Mouse (Mus musculus): Measurements from ENCODE around the gene Amz2.
"Not testable (repeated sequence)": the region's sequence is repeated elsewhere in the genome, so short reads cannot be mapped to it uniquely, and the experiment has no call there.

Gene Amz2

DNA sequence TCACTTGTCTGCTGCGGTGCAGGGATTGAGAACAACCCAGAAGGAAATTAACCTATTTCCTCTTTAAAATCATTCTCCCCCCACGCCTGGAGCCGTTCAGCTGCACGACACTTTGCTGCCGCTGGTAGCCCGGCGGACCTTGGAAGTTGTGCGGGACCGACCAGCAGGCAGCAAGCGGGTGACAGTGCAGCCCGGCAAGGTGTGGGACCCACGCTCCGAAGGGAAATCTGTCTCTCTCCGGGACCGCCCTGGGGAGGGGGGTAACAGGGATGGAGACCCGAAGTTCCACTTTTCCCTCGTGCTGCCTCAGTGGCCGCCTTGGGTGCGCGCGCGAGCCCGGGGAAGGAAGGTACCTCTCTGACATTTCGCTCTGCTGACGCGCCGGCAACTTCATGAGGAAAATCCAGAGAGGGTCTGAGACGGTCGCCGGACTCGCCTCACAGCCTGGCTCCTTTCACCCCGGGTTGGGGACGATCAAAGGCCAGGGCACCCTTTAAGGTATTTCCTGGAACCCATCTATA is 46.5 kb downstream of the Amz2 start:
- peak; percentile 23 for DNase-seq

DNA sequence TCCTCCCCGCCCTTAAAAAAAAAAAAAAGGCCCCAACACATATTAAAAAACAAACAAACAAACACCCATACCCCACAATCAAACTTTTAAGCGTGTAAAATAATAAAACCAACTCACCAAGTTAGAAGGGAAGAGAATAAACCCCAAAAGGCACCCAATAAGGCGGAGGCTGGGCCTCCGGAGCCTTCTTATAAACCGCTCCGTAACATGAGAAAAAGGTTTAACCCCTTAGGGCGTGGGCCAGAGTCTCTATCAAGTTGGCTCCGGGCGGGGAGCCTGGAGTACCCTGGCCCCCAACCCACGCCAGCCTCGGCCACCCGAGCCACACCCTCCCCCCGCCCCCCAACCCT is 47.0 kb downstream of the Amz2 start:
- no peak for DNase-seq

DNA sequence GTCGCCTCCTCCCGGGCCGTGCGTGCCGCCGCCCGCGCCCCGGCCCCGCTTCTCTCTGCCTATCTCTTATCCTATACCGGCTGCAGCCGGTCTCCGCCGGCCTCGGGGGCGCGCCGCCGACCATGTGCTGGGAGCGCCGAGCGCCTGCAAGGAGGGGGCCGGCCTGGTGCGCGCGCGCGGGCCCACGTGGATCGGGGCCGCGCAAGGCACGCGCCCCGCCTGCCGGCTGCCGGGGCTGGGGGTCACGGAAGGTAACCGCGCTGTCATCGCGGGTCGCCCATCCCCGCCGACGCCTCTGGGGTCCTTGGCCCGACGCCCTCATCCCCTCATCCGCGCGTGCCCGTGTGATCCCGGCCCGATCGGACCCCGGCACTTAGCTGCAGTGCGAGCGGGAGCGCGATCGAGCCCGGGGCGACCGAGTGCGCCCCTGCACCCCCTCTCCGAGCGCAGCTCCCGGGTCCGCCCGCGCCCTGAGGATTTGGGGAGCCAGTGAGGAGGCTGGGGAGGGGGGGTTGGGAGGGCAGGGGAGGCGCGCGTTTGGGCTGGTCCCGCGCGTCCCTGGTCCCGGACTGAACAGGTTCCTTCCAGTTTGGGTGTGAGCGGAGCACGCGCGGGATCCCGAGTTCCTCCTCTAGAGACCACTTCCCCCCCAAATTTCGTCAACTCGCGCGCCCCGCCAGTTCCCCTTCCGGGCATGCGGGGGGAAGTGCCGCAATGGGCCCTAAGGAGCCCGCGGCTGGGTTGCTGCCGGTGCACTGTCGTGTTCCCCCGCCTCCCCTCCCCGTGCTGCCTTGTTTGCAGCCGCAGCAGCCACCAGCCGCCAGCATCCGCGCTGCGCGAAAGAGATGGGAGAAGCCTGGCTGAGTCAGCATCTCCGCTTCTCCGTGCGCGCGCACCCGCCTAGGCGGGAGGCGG is 47.7 kb downstream of the Amz2 start, which contains the start of the genes Arsg and Slc16a6:
Gene Arsg, plus strand, starts transcription at position 204 of the 915 bp plus-strand sequence.
Gene Slc16a6, minus strand, starts transcription at position 428 of the 915 bp plus-strand sequence.
- peak; percentile 84 for DNase-seq

DNA sequence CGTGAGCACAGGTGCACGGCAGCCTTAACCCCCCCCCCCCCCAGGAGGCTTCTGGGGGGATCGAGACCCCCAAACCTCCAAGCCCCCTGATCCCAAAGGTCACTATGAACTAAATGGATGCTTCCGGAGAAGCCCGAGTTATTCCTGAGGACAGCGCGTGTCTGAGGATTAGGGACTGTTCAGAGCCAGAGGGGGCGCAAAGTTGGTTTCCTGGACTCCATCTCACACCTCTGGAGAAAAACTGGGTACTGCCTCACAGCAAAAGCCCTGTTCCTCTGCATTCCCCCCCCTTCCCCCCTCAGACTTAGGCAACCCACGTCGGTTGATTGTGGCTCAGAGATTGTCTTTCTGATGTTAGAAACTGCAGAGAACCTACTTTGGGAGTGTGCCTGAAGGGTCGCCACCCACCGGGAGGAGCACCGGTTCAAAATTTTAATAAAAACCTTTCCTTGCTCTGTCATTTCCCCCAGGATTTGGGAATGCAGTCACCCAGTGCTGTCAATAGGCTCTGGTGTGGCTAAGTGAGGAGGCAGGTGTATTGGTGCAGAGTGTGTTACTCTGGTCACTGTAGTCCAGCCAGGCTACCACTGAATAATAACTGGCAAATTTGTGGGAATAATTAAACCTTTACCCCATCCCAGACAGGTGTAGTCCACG is 48.5 kb downstream of the Amz2 start:
- no peak for DNase-seq

GRCm38 (mm10) chr11:109474836-109475235 is 49.1 kb downstream of the Amz2 start:
- no peak for DNase-seq

DNA sequence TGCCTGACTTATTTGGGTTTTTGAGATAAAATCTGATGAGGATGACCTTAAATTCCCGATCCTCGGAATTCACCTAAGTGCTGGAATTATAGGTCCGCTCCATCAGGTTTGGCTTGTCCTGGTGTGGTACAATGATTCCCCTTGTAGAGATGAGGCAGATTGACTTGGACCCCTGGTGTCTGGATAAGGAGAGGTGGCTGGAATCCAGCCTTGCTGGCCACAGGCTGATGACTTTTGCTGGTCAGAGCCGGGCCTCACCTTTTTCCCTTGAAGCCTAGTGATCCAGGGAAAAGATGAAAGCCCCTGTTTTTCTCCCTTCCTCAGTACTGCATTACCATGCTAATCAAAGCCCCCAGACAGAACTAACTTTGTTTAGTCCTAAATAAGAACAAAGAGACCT is 50.0 kb downstream of the Amz2 start:
- DNase-seq = no peak

GRCm38 (mm10) chr11:109476241-109476640 is 50.5 kb downstream of the Amz2 start:
- no peak for DNase-seq

GRCm38 (mm10) chr11:109476653-109477052 is 50.9 kb downstream of the Amz2 start:
- no peak for DNase-seq

- DNase-seq = no peak
Measured at GRCm38 (mm10) chr11:109477606-109478380, 52.0 kb downstream of the Amz2 start.

DNA sequence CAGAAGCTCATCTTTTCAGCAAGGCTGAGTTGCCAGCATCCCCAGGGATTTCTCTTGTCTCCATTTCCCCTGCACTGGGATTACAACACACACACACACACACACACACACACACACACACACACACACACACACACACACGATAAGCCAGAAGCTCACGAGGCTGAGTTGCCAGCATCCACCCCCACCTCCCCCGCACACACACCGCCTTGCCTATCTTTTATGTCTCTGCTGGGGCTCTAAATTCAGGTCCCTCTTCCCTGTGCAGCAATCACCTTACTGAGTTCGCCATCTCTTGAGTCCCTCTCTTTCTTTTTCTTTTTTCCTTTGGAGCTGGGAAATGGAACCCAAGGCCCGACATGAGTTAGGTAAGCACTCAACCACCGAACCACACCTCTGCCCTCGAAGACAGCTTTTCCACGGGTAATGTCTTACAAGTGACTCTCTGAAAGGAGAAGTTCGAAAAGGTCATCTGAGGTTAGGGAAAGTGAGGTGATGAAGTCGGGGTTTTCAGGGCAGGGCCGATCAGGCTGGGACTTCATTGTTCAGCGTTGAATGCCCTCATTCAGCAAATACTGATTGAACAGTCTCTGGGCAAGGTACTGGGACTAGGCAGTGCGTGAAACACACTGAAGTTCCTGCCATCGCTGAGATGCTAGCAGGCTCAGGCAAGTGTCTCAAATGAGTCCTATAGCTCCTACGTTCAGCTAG is 54.0 kb downstream of the Amz2 start:
- no peak for DNase-seq

GRCm38 (mm10) chr11:109480440-109480839 is 54.7 kb downstream of the Amz2 start:
- DNase-seq = no peak

GRCm38 (mm10) chr11:109485398-109486045 is 59.8 kb downstream of the Amz2 start:
- peak; percentile 22 for DNase-seq

DNA sequence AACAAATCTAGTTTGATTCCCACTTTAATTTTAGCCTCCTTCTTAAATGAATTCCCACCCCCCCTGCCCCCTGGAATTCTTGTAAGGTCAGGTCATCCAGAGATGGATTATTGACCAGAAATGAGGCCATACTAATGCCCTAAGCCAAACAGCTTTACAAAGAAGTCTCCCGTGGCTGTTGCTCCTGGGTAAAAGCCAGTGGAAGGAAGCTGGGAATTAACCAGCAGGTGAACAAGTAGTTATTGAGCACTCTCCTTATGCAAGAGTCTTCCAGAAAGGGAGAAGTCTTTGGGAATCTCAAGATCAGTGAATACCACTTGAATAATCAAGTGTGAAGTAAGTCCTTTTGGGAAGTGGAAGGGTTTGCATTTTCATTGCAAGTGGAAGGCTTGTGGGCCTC is 61.4 kb downstream of the Amz2 start:
- DNase-seq = no peak

DNA sequence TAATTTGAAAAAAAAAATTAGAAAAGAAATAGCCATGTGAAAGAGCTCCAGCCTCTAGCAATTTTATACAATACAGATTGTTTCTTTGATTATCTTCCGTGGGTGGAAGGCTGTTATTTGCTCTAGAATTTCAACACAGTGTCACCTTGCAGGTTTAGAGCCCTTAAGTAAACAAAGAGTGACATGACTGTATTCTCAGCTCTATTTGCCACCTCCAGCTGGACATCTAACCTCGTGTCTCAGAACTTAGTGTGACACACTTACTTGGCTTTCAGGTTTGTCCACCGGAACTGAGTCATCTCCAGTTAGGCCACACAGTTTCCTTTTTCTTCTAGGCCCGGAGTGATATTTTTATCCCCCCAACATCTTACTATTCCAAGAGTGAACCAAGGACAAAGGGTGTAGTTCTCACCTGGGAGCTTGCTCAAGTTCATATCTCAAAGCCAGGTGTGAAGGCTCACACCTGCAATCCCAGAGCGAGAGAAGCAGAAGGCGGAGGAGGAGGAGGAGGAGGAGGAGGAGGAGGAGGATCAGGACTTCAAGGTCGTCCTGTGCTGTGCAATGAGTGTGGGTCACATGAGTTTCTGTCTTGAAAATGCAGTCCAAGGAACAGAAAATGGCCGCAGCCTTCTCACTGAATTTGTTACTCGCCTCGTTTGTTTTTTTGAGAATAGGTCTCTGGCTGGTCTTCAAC is 62.4 kb downstream of the Amz2 start:
- no peak for DNase-seq

DNA sequence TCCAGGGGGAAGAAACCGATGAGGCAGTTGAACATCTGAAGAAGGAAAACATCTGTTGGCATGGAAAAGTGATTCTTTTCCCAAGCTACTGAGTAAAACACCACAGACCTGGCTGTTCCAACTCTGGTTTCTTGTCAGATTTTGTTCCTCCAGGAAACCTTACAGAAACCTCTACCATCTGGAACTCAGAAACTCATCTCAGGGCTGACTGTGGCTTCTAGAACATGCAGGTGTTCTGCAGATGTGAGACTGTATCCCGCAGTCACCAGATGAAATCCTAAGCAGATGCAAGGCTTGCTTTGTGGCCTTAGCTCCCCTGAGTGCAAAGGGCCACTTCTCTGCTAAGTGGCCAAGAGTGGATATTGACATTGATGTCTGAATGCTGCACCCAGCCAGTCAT is 64.0 kb downstream of the Amz2 start:
- no peak for DNase-seq

GRCm38 (mm10) chr11:109491844-109492243 is 66.1 kb downstream of the Amz2 start:
- no peak for DNase-seq

DNA sequence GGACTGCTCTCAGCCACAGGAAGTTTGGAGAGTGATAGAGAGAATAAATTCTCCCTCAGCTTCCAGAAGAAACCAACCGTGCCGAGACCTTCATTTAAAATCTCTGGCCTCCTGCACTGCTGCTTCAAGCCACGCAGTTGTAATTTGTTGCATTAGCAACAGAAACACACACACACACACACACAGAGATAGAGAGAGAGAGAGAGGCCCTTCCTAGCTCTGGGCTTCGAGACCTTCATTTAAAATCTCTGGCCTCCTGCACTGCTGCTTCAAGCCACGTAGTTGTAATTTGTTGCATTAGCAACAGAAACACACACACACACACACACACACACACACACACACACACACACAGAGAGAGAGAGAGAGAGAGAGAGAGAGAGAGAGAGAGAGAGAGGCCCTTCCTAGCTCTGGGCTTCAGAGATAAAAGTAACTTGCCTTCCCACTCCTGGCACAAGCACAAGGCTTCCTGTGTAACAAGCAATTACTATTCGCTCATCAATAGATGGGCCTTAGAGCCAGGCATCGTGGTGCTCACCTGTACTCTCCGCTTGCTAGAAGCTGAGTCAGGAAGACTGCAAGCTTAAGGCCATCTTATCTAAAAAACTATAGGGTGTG is 67.2 kb downstream of the Amz2 start:
- not testable (repeated sequence) for DNase-seq

- DNase-seq = no peak
Measured at GRCm38 (mm10) chr11:109494890-109495770, 69.4 kb downstream of the Amz2 start.

GRCm38 (mm10) chr11:109495771-109496474 is 70.2 kb downstream of the Amz2 start:
- DNase-seq = no peak
